Mouse (Mus musculus) kidney, embryonic 14.5 days (tissue): ENCODE measurements around the gene Glis2. TPM values are rescaled to one million over a fixed set of nuclear protein-coding genes. Genes with fewer than 3 reads are reported as not detected.

Experiments
- ATAC-seq: fragments of 200-750 bp; cut with Nextera tagmentation; 2 replicates; pipeline ENCODE4 v1.8.0; 2017; ENCODE audit warnings: moderate number of reproducible peaks, mild to moderate bottlenecking, moderate TSS enrichment, moderate library complexity; ENCODE audit not compliant: low FRiP score, low TSS enrichment
- H3K27ac ChIP-seq: fragments of 300-500 bp; sonication (generic); 2 replicates; pipeline ENCODE4 v1.5.1; 2014; ENCODE audit warnings: low read depth, mild to moderate bottlenecking, low read length, moderate library complexity, mixed read lengths
- H3K27me3 ChIP-seq: fragments of 300-500 bp; sonication (generic); 2 replicates; pipeline ENCODE4 v1.6.1; 2014; ENCODE audit warnings: mild to moderate bottlenecking, low read length; ENCODE audit not compliant: control insufficient read depth, insufficient read depth
- H3K36me3 ChIP-seq: fragments of 300-500 bp; sonication (generic); 2 replicates; pipeline ENCODE4 v1.6.1; 2014; ENCODE audit warnings: low read length, mixed read lengths; ENCODE audit not compliant: control insufficient read depth, insufficient read depth
- H3K4me1 ChIP-seq: fragments of 300-500 bp; sonication (generic); 2 replicates; pipeline ENCODE4 v1.6.1; 2014; ENCODE audit warnings: low read length, mixed read lengths; ENCODE audit not compliant: control insufficient read depth, insufficient read depth
- H3K4me2 ChIP-seq: fragments of 300-500 bp; sonication (generic); replicated peaks from 2 replicates; pipeline ENCODE4 v1.6.1; 2014; ENCODE audit warnings: low read depth, mild to moderate bottlenecking, low read length
- H3K4me3 ChIP-seq: fragments of 300-500 bp; sonication (generic); 2 replicates; pipeline ENCODE4 v1.5.1; 2014; ENCODE audit warnings: mild to moderate bottlenecking, low read length
- H3K9ac ChIP-seq: fragments of 300-500 bp; sonication (generic); 2 replicates; pipeline ENCODE4 v1.6.1; 2014; ENCODE audit warnings: low read depth, mild to moderate bottlenecking, low read length, moderate library complexity
- H3K9me3 ChIP-seq: fragments of 300-500 bp; sonication (generic); 2 replicates; pipeline ENCODE4 v1.6.1; 2016; ENCODE audit warnings: low read length; ENCODE audit not compliant: control insufficient read depth
- WGBS: fragments of 180-500 bp; shearing (Covaris S2); extraction: QIAGEN DNeasy Blood & Tissue Kit; methylation state at CpG from one replicate; pipeline ENCODE4 v1.1.7; 2014; 5-methylcytosine and 5-hydroxymethylcytosine counted together
- polyA plus RNA-seq: library from polyadenylated mRNA; unstranded; fragments of >200 nt; fragmentation: Nextera tagmentation; extraction: Ambion mirVana; gene quantifications from 2 replicates; pipeline ENCODE4 v1.2.1, GENCODE M21; 2014

Gene Glis2
- polyA plus RNA-seq, 1 experiment from 2014 or later, result 47.3 TPM

DNA sequence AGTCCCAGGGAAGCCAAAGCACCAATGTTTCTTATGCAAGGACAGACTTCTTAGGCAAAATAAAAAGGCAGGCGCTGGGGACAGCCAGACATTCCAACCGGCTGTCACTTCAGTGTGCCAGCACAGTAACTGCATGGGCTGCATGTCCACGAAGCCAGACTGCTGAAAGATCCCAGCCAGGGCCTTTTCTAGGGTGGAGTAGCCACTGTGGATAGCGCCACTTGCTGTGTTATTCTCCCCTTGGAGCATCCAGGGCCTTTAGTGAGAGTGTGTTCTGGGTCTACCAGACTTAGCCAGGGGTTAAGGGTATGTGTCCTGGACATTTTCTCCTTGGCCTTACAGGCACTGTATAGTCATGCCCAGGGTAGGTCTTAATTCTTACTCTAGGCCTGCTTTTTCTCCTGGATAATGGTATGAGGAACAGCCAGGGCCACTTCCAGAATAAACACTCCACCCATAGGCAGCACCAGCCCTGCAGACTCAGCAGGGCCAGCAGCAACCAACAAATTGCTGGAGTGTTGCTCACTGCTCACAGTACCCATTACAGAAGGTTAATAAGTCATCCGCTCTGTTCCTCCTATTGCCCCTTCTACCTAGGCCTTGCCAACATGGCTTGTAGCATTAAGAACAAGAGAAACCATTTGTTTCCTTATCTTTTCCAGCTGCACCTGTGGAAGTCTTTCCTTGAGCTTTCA, 6.8 kb upstream of the Glis2 start:
- WGBS, result 63% methylated on average over 5 of the region's 5 CpGs
- H3K4me2 ChIP-seq, result no peak overlapping the region
- no peak for ATAC-seq

DNA sequence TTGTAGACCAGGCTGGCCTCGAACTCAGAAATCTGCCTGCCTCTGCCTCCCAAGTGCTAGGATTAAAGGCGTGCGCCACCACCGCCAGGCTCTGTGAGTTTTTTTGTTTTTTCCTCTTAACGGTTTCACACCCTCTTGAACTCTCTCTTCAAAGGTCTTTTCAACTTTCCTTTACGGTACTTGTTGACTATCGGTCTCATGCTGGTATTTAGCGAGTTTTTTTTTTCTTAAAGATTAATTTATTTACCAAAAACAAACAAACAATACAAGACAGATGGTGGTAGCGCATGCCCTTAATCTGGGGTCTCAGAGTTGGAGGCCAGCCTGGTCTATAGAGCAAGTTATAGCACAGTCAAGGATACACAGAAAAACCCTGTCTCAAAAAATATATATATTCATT, 4.3 kb upstream of the Glis2 start:
- H3K27ac ChIP-seq, result no peak overlapping the region
- H3K9ac ChIP-seq, result no peak overlapping the region
- peaks cover 22% of the 10 kb centered on the region for H3K4me1 ChIP-seq
- H3K4me3 ChIP-seq, result no peak overlapping the region
- H3K9me3 ChIP-seq, result no peaks in the 10 kb centered on the region
- H3K27me3 ChIP-seq, result no peaks in the 10 kb centered on the region
- H3K36me3 ChIP-seq, result peaks cover 6% of the 10 kb centered on the region
- no peak for ATAC-seq
- no peak overlapping the region for H3K4me2 ChIP-seq
- WGBS, result 94% methylated on average over 9 of the region's 9 CpGs

More for the DNA sequence above, 6.8 kb upstream of the Glis2 start:
- H3K27ac ChIP-seq, result peak overlapping the region; percentile 91
- H3K4me3 ChIP-seq, result no peak overlapping the region
- H3K9me3 ChIP-seq, result no peaks in the 10 kb centered on the region
- no peak overlapping the region; the same call in 1 of the 2 replicates for H3K9ac ChIP-seq
- peaks cover 6% of the 10 kb centered on the region for H3K36me3 ChIP-seq
- H3K27me3 ChIP-seq, result no peaks in the 10 kb centered on the region
- H3K4me1 ChIP-seq, result peaks cover 16% of the 10 kb centered on the region

GRCm38 (mm10) chr16:4592909-4593875, 1.3 kb upstream of the Glis2 start:
- Histone ChIP-seq H3K9ac (peak overlapping the region; percentile 96), H3K27me3 (no peaks in the 10 kb centered on the region), H3K27ac (peak overlapping the region; percentile 94), H3K4me3 (peak overlapping the region; percentile 88), H3K4me1 (peaks cover 33% of the 10 kb centered on the region), H3K36me3 (peaks cover 9% of the 10 kb centered on the region), H3K9me3 (no peaks in the 10 kb centered on the region), H3K4me2 (peak overlapping the region; percentile 95)
- 13% methylated on average over 32 of the region's 32 CpGs for WGBS
- ATAC-seq, result no peak; the same call in 1 of the 2 replicates

DNA sequence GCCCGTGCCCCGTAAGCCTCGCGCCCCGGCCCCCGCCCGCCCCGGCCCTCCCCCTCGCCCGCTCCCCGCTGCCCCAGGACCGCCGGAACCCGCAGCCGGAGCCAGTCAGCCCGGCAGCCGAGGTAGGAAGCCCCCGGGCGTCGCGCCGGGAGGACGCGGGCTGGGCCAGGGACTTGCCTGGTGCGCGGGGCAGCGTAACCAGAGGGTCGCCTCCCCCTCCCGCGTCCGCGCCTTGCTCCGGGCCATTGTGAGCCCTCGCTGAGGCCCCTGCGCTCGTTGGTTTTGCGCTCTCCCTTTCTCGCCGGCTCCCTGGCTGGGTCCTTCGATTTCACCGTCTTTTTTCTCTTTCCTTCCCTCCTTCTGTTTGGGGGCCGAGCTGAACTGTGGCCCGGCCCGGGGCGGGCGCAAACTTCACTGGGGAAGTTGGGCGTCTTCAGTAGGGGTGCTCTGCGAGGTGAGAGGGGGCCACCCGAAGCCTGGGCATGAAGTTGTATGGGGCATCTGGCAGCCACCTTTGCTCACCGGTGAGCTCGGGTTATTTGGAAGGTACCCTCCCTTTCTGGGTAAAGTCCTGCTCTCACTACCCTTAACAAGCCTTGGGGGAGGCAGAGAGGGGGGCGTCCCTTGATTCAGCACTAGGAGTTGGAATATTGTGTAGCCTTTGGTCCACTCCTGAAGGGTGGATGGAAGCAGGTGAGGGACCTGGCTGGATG, 457 bp downstream of the Glis2 start:
- no peaks in the 10 kb centered on the region for H3K27me3 ChIP-seq
- WGBS, result 1% methylated on average over 40 of the region's 52 CpGs
- peaks cover 9% of the 10 kb centered on the region for H3K36me3 ChIP-seq
- peak overlapping the region; percentile 95 for H3K4me2 ChIP-seq
- peak overlapping the region; percentile 88 for H3K4me3 ChIP-seq
- peak overlapping the region; percentile 96 for H3K9ac ChIP-seq
- H3K27ac ChIP-seq, result peak overlapping the region; percentile 94
- ATAC-seq, result peak; percentile 11
- H3K4me1 ChIP-seq, result peaks cover 48% of the 10 kb centered on the region
- H3K9me3 ChIP-seq, result no peaks in the 10 kb centered on the region

DNA sequence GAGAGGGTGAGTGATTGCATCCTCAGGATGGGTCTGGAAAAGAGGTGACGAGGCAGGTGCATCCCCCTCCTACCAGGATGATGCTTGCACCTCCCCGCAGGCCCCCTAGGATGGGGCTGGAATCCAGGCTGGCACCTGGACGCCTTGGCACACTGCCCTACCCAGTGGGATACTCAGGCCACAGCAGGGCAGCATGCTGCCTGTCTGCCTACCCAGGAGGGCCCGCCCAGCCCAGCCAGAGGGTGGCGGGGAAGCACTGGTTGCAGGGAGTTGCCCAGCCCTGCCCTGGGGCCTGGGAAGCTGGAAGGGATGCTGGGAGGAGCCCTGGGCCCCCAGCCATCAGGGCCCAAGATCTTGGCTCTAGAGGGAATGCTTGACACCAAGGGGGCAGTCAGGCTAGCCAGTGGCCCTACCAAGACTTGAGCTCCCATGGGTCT, 1.0 kb downstream of the Glis2 start:
- H3K27ac ChIP-seq, result peak overlapping the region; percentile 94
- H3K27me3 ChIP-seq, result no peaks in the 10 kb centered on the region
- H3K9me3 ChIP-seq, result no peaks in the 10 kb centered on the region
- WGBS, result 7% methylated on average over 5 of the region's 5 CpGs
- peak overlapping the region; percentile 88 for H3K4me3 ChIP-seq
- peaks cover 54% of the 10 kb centered on the region for H3K4me1 ChIP-seq
- H3K36me3 ChIP-seq, result peaks cover 6% of the 10 kb centered on the region
- H3K9ac ChIP-seq, result peak overlapping the region; percentile 96
- peak overlapping the region; percentile 95 for H3K4me2 ChIP-seq
- peak; percentile 24 for ATAC-seq

GRCm38 (mm10) chr16:4596141-4596728, 1.7 kb downstream of the Glis2 start:
- peak overlapping the region; percentile 96 for H3K9ac ChIP-seq
- peak overlapping the region; percentile 94 for H3K27ac ChIP-seq
- H3K36me3 ChIP-seq, result peaks cover 3% of the 10 kb centered on the region; the same call in 1 of the 2 replicates
- peak overlapping the region; percentile 95 for H3K4me2 ChIP-seq
- peaks cover 57% of the 10 kb centered on the region for H3K4me1 ChIP-seq
- no peaks in the 10 kb centered on the region for H3K9me3 ChIP-seq
- WGBS, result 7% methylated on average over 3 of the region's 3 CpGs
- peak overlapping the region; percentile 88 for H3K4me3 ChIP-seq
- H3K27me3 ChIP-seq, result no peaks in the 10 kb centered on the region
- ATAC-seq, result peak; percentile 18; the same call in 1 of the 2 replicates

DNA sequence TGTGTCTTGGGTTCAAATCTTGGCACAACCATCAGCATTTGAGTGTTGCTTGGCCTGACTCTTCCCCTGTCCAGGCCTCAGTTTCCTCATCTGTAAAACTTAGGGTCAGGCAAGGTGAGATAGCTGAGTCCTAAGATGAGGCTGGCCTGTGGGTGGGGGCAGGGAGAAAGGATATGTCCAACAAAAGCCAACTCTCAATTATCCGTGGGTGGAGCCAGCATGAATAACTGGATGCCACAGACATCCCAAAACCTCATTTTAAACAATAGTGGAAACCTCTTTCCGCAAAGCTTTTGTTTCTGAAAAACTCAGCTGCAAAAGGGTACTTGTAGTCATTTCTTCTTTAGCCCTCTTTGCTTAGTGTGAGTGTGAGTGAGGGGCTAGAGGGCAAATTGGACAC, 2.3 kb downstream of the Glis2 start:
- Histone ChIP-seq H3K4me2 (peak overlapping the region; percentile 95), H3K9me3 (no peaks in the 10 kb centered on the region), H3K27me3 (no peaks in the 10 kb centered on the region), H3K27ac (no peak overlapping the region), H3K36me3 (peaks cover 3% of the 10 kb centered on the region; the same call in 1 of the 2 replicates), H3K4me3 (peak overlapping the region; percentile 88), H3K4me1 (peaks cover 57% of the 10 kb centered on the region), H3K9ac (peak overlapping the region; percentile 96; the same call in 1 of the 2 replicates)
- WGBS, result 62% methylated on average over 2 of the region's 2 CpGs
- ATAC-seq, result no peak

DNA sequence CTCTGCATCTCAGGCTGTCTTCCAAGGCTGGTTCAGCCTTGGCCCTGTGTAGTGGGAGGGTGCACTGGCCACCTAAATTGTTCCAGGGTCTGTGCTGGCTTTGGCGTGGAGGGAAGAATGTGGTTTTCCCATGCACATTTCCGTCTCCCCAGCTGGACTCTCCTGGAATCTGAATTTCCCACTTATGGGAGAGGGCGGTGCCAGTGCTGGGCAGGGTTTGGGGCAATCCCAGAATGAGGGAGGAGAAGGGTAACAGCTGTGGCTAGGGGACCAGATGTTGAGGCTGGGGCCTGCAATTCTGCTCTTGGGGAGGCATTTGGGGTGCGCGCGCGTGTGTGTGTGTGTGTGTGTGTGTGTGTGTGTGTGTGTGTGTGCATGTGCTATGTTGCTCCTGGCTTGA, 2.8 kb downstream of the Glis2 start:
- H3K4me2 ChIP-seq, result peak overlapping the region; percentile 95; the same call in 1 of the 2 replicates
- 0 out of 2 replicates have a peak overlapping the region, but pooled peaks have one; percentile 2 for H3K9ac ChIP-seq
- H3K36me3 ChIP-seq, result peaks cover 3% of the 10 kb centered on the region; the same call in 1 of the 2 replicates
- peaks cover 61% of the 10 kb centered on the region for H3K4me1 ChIP-seq
- no peak for ATAC-seq
- no peaks in the 10 kb centered on the region for H3K9me3 ChIP-seq
- 0 out of 2 replicates have a peak overlapping the region, but pooled peaks have one; percentile 3 for H3K4me3 ChIP-seq
- H3K27me3 ChIP-seq, result no peaks in the 10 kb centered on the region
- no peak overlapping the region for H3K27ac ChIP-seq
- 60% methylated on average over 7 of the region's 7 CpGs for WGBS
